In genomic region chr9:110247049-110247448, GRCm38 (mm10) we compare ENCODE assay signal across 17 mouse cellular contexts. TPM values are rescaled to one million over a fixed set of nuclear protein-coding genes. Genes with fewer than 3 reads are reported as not detected.
DNase-seq lines count a peak whose midpoint lies in the region; ATAC-seq and TF ChIP-seq lines count a peak whose summit lies in the region.
"Had no signal": no experiment of that assay in that cellular context is flagged by ENCODE, and none has a peak within 500 bp of the region (broad histone marks: within the 10 kb centered on the region; RNA-seq: fewer than 3 reads in every experiment).

No protein-coding gene starts in this region.

- no peak for ATAC-seq in forebrain, postnatal 0 days
- no peak for ATAC-seq in neural tube, embryonic 11.5 days (ENCODE audit: insufficient read depth, low FRiP score, low TSS enrichment)
- no peak for ATAC-seq in midbrain, embryonic 14.5 days (ENCODE audit: low FRiP score, low TSS enrichment)

- no peak overlapping the region for H3K9ac ChIP-seq in forebrain, postnatal 0 days
- no peak overlapping the region for H3K9ac ChIP-seq in neural tube, embryonic 11.5 days (ENCODE audit: low read length)
- H3K9ac ChIP-seq in midbrain, embryonic 14.5 days (replicated peaks; ENCODE audit: low read length) = no peak overlapping the region
- H3K9ac ChIP-seq: liver, embryonic 12.5 days; lung, embryonic 14.5 days had no signal

- H3K4me1 ChIP-seq in forebrain, postnatal 0 days (ENCODE audit: insufficient read depth) = peaks cover 35% of the 10 kb centered on the region
- H3K4me1 ChIP-seq in forebrain, embryonic 10.5 days = peaks cover 60% of the 10 kb centered on the region
- H3K4me1 ChIP-seq in neural tube, embryonic 11.5 days (ENCODE audit: control insufficient read depth, insufficient read depth, low read length) = peaks cover 30% of the 10 kb centered on the region
- H3K4me1 ChIP-seq in midbrain, embryonic 14.5 days (ENCODE audit: control insufficient read depth, insufficient read depth, low read length) = peaks cover 45% of the 10 kb centered on the region

- H3K4me3 ChIP-seq in forebrain, postnatal 0 days (ENCODE audit: low read depth, low read length) = no peak overlapping the region
- no peak overlapping the region for H3K4me3 ChIP-seq in forebrain, embryonic 10.5 days
- no peak overlapping the region for H3K4me3 ChIP-seq in neural tube, embryonic 11.5 days (ENCODE audit: low read depth, low read length)
- H3K4me3 ChIP-seq in midbrain, embryonic 14.5 days (replicated peaks; ENCODE audit: low read depth, low read length) = no peak overlapping the region
- H3K4me3 ChIP-seq: liver, embryonic 12.5 days had no signal

- peak overlapping the region; percentile 89; the same call in 1 of the 2 replicates for H3K4me2 ChIP-seq in forebrain, postnatal 0 days (ENCODE audit: low read depth)
- H3K4me2 ChIP-seq in neural tube, embryonic 11.5 days (ENCODE audit: low read depth) = no peak overlapping the region
- H3K4me2 ChIP-seq in midbrain, embryonic 14.5 days (ENCODE audit: low read length) = 0 out of 2 replicates have a peak overlapping the region, but pooled peaks have one; percentile 94

- DNase-seq in forebrain, postnatal 0 days = no peak
- DNase-seq in forebrain, embryonic 10.5 days (ENCODE audit: extremely low spot score, low spot score) = no peak
- peak; percentile 6 for DNase-seq in neural tube, embryonic 11.5 days (ENCODE audit: low spot score)
- no peak for DNase-seq in neural tube, embryonic 10.5 days (ENCODE audit: extremely low spot score, low spot score)
- no peak for DNase-seq in midbrain, embryonic 14.5 days
- no peak for DNase-seq in ovary, adult 18-20 months (ENCODE audit: low spot score)
- no peak for DNase-seq in kidney, adult 9 months
- DNase-seq: cerebellum, postnatal 36 days; gastrocnemius, postnatal 25 days; kidney, adult 2 months; kidney, postnatal 36 days; lung, embryonic 14.5 days; lung, postnatal 36 days; right cerebral cortex, postnatal 14 days; thymus, postnatal 36 days had no signal

- H3K27ac ChIP-seq in forebrain, postnatal 0 days (ENCODE audit: low read depth, low read length) = no peak overlapping the region
- no peak overlapping the region for H3K27ac ChIP-seq in forebrain, embryonic 10.5 days
- no peak overlapping the region for H3K27ac ChIP-seq in neural tube, embryonic 11.5 days (ENCODE audit: low read depth, low read length)
- no peak overlapping the region for H3K27ac ChIP-seq in midbrain, embryonic 14.5 days (replicated peaks; ENCODE audit: low read depth, low read length)
- H3K27ac ChIP-seq: limb, embryonic 12.5 days; liver, embryonic 12.5 days had no signal

- H3K36me3 ChIP-seq in forebrain, postnatal 0 days (ENCODE audit: insufficient read depth) = peaks cover 20% of the 10 kb centered on the region; the same call in 1 of the 2 replicates
- peaks cover 21% of the 10 kb centered on the region for H3K36me3 ChIP-seq in forebrain, embryonic 10.5 days (replicated peaks)
- no peaks in the 10 kb centered on the region for H3K36me3 ChIP-seq in neural tube, embryonic 11.5 days (ENCODE audit: control insufficient read depth, insufficient read depth, low read length)
- H3K36me3 ChIP-seq in midbrain, embryonic 14.5 days (ENCODE audit: control insufficient read depth, insufficient read depth, low read length) = peaks cover 7% of the 10 kb centered on the region; the same call in 1 of the 2 replicates
- H3K36me3 ChIP-seq: liver, embryonic 12.5 days had no signal

- no peaks in the 10 kb centered on the region for H3K27me3 ChIP-seq in forebrain, postnatal 0 days (ENCODE audit: insufficient read depth, low read length)
- peaks cover 52% of the 10 kb centered on the region for H3K27me3 ChIP-seq in forebrain, embryonic 10.5 days (ENCODE audit: poor library complexity, severe bottlenecking)
- H3K27me3 ChIP-seq in neural tube, embryonic 11.5 days (ENCODE audit: control insufficient read depth, insufficient read depth, low read length) = no peaks in the 10 kb centered on the region
- H3K27me3 ChIP-seq in midbrain, embryonic 14.5 days (ENCODE audit: control insufficient read depth, insufficient read depth, low read length) = no peaks in the 10 kb centered on the region

- TF ChIP-seq CTCF in forebrain, postnatal 0 days (IDR thresholded peaks at IDR 0.05; ENCODE audit: low read depth) = no peak

- 93% methylated on average over 10 of the region's 10 CpGs for WGBS in forebrain, postnatal 0 days
- 90% methylated on average over 10 of the region's 10 CpGs for whole genome bisulfite sequencing in forebrain, embryonic 10.5 days
- WGBS in neural tube, embryonic 11.5 days = 84% methylated on average over 10 of the region's 10 CpGs
- 91% methylated on average over 10 of the region's 10 CpGs for WGBS in midbrain, embryonic 14.5 days

- H3K9me3 ChIP-seq in forebrain, postnatal 0 days (ENCODE audit: low read length) = no peaks in the 10 kb centered on the region
- no peaks in the 10 kb centered on the region for H3K9me3 ChIP-seq in forebrain, embryonic 10.5 days
- H3K9me3 ChIP-seq in neural tube, embryonic 11.5 days (ENCODE audit: control insufficient read depth, low read length) = no peaks in the 10 kb centered on the region
- H3K9me3 ChIP-seq in midbrain, embryonic 14.5 days (ENCODE audit: control insufficient read depth, low read length) = no peaks in the 10 kb centered on the region
- H3K9me3 ChIP-seq: limb, embryonic 12.5 days; liver, embryonic 12.5 days had no signal

RNA-seq across cellular contexts. Expression of gene Cspg5, which starts 3.5 kb away (rescaled TPM):
- 365 and 387 TPM in 2 replicates for total RNA-seq in forebrain, postnatal 0 days (2014; rRNA removed)
- 234 and 280 TPM in 2 replicates for polyA plus RNA-seq in forebrain, postnatal 0 days (2015; fragmentation: Nextera tagmentation; extraction: Ambion mirVana)
- 5.4 and 6.3 TPM in 2 replicates for polyA plus RNA-seq in forebrain, embryonic 10.5 days (2016; fragmentation: Nextera tagmentation; extraction: Ambion mirVana)
- 19.6 and 21.3 TPM in 2 replicates for polyA plus RNA-seq in neural tube, embryonic 11.5 days (2014; fragmentation: Nextera tagmentation; extraction: Ambion mirVana)
- 105 and 178 TPM in 2 replicates for polyA plus RNA-seq in midbrain, embryonic 14.5 days (2014; fragmentation: Nextera tagmentation; extraction: Ambion mirVana)

RNA-seq across cellular contexts. Expression of gene Elp6, which starts 57.9 kb away (rescaled TPM):
- 27.8 and 35.2 TPM in 2 replicates for total RNA-seq in forebrain, postnatal 0 days (2014; rRNA removed)
- 27.1 and 27.5 TPM in 2 replicates for polyA plus RNA-seq in forebrain, postnatal 0 days (2015; fragmentation: Nextera tagmentation; extraction: Ambion mirVana)
- 43.7 and 47.2 TPM in 2 replicates for polyA plus RNA-seq in forebrain, embryonic 10.5 days (2016; fragmentation: Nextera tagmentation; extraction: Ambion mirVana)
- 39.0 and 43.2 TPM in 2 replicates for polyA plus RNA-seq in neural tube, embryonic 11.5 days (2014; fragmentation: Nextera tagmentation; extraction: Ambion mirVana)
- 43.4 and 43.5 TPM in 2 replicates for polyA plus RNA-seq in midbrain, embryonic 14.5 days (2014; fragmentation: Nextera tagmentation; extraction: Ambion mirVana)
